Mouse (Mus musculus) testis, adult 2 months (tissue): ENCODE data around the gene Dctn5.

Experiments used
- CTCF ChIP-seq: fragments of 200-500 bp; IDR thresholded peaks from 2 replicates; pipeline ENCODE4 v1.5.1; 2012; ENCODE audit warnings: low read depth, mild to moderate bottlenecking, inconsistent platforms, low read length, moderate library complexity; ENCODE audit not compliant: control insufficient read depth, insufficient read depth, insufficient replicate concordance
- POLR2A ChIP-seq: fragments of 200-500 bp; IDR thresholded peaks from 2 replicates; pipeline ENCODE4 v1.6.1; 2012; ENCODE audit warnings: low read depth, mild to moderate bottlenecking, inconsistent platforms, low read length, moderate library complexity; ENCODE audit not compliant: control insufficient read depth

DNA sequence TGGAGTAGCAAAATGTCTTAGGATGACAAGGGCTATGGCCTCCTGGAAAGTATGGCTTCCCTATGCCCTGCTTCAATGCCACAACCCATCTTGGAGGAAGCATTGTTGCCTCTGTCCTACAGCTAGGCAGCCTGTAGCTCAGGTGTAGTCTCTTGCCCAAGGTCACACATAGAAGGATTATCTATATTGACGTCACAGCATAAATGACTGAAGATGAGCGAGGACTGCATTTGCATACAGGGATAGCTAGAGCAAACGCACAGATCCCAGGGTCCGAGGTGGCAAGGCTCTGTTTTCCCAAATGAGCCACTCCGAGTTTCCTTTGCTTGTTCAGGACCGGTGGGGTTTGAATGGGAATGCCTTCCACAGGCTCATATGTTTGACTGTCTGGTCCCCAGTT lies 37.9 kb downstream of the Dctn5 start:
- no peak for TF ChIP-seq CTCF
- no peak for TF ChIP-seq POLR2A
